Mouse (Mus musculus): Measurements from ENCODE around the gene Trmt1. TPM values are rescaled to one million over a fixed set of nuclear protein-coding genes. Genes with fewer than 3 reads are reported as not detected.

Gene Trmt1
- total and polyA plus RNA-seq, 3 experiments, result 77.0 to 160 (median 157) TPM

GRCm38 (mm10) chr8:84656641-84657126 lies 29.4 kb upstream of the Trmt1 start (continued):
- no peak for TF ChIP-seq RAD21 (IDR thresholded peaks at IDR 0.05; ENCODE audit: low read depth, low read length)
- no peak for TF ChIP-seq ELF1 (IDR thresholded peaks at IDR 0.05; ENCODE audit: low read depth, low read length)
- TF ChIP-seq EP300 (IDR thresholded peaks at IDR 0.05; ENCODE audit: low read length), result no peak
- no peak for TF ChIP-seq PAX5 (IDR thresholded peaks at IDR 0.05; ENCODE audit: low read length)
- TF ChIP-seq CHD1 (IDR thresholded peaks at IDR 0.05; ENCODE audit: low read depth, low read length), result peak; percentile 41; the same call in 1 of the 2 replicates
- TF ChIP-seq USF1 (IDR thresholded peaks at IDR 0.05; ENCODE audit: low read depth, low read length), result no peak
- no peak for TF ChIP-seq GABPA (IDR thresholded peaks at IDR 0.05; ENCODE audit: insufficient replicate concordance, low read depth, low read length)
- no peak for TF ChIP-seq ZMIZ1 (IDR thresholded peaks at IDR 0.05; ENCODE audit: low read depth, low read length)

GRCm38 (mm10) chr8:84657203-84657602 lies 28.9 kb upstream of the Trmt1 start:
- dilution Hi-C loops (cut with MboI; ENCODE audit: extremely low pct_ligation_motif_present, extremely low pct_unique_long_range_greater_than_20kb, low sequenced_read_pairs), result no loop called here
- no peaks in the 10 kb centered on the region for H3K36me3 ChIP-seq (replicated peaks in 1 of 2; ENCODE audit: control insufficient read depth in 1 of 2, insufficient read depth in 1 of 2, low read length in 1 of 2)
- TF ChIP-seq BHLHE40 (IDR thresholded peaks at IDR 0.05; ENCODE audit: low read depth, low read length) (no peak), MXI1 (IDR thresholded peaks at IDR 0.05; ENCODE audit: low read depth, low read length) (no peak), PAX5 (IDR thresholded peaks at IDR 0.05; ENCODE audit: low read length) (no peak), JUN (IDR thresholded peaks at IDR 0.05; ENCODE audit: insufficient read depth, low read depth, low read length) (no peak), ZKSCAN1 (IDR thresholded peaks at IDR 0.05; ENCODE audit: borderline replicate concordance, low read depth, low read length) (no peak), CHD1 (IDR thresholded peaks at IDR 0.05; ENCODE audit: low read depth, low read length) (no peak), CHD2 (IDR thresholded peaks at IDR 0.05; ENCODE audit: low read length) (no peak), CTCF (conservative IDR thresholded peaks at IDR 0.05 in 1 of 2, IDR thresholded peaks at IDR 0.05 in 1 of 2; ENCODE audit: low read depth in 2 of 2, low read length in 2 of 2) (no peak), SMC3 (IDR thresholded peaks at IDR 0.05; ENCODE audit: low read depth, low read length) (no peak), ELF1 (IDR thresholded peaks at IDR 0.05; ENCODE audit: low read depth, low read length) (no peak), ZC3H11A (IDR thresholded peaks at IDR 0.05; ENCODE audit: low read depth, low read length) (no peak), POLR2AphosphoS2 (IDR thresholded peaks at IDR 0.05; ENCODE audit: low read depth, low read length) (no peak), ZNF384 (IDR thresholded peaks at IDR 0.05; ENCODE audit: low read depth, low read length) (no peak), JUND (conservative IDR thresholded peaks at IDR 0.05; ENCODE audit: low read depth, low read length) (no peak), USF2 (conservative IDR thresholded peaks at IDR 0.05; ENCODE audit: low read depth, low read length) (no peak), SIN3A (IDR thresholded peaks at IDR 0.05; ENCODE audit: low read length) (no peak), POLR2A (IDR thresholded peaks at IDR 0.05; ENCODE audit: low read depth, low read length) (no peak), MAFK (IDR thresholded peaks at IDR 0.05; ENCODE audit: insufficient replicate concordance, low read length) (no peak), MYC (IDR thresholded peaks at IDR 0.05; ENCODE audit: low read depth, low read length) (no peak), GABPA (IDR thresholded peaks at IDR 0.05; ENCODE audit: insufficient replicate concordance, low read depth, low read length) (no peak)
- H3K4me3 ChIP-seq (replicated peaks in 1 of 3; ENCODE audit: low read depth in 2 of 3, low read length in 2 of 3, poor library complexity in 1 of 3), result peak overlapping the region in 1 of 3 experiments; percentile 6
- peaks cover 7 to 36% of the 10 kb centered on the region in 2 experiments for H3K4me1 ChIP-seq (ENCODE audit: control insufficient read depth in 1 of 2, insufficient read depth in 2 of 2)
- H3K79me2 ChIP-seq (replicated peaks; ENCODE audit: control insufficient read depth, extremely low read depth, insufficient read depth, poor library complexity, severe bottlenecking), result peaks cover 20% of the 10 kb centered on the region
- peak overlapping the region; percentile 38; the same call in 1 of the 2 replicates for H3K9ac ChIP-seq (ENCODE audit: insufficient read depth, low read depth)
- H3K9me3 ChIP-seq (replicated peaks; ENCODE audit: low read length), result no peaks in the 10 kb centered on the region
- H3K4me2 ChIP-seq (ENCODE audit: insufficient read depth, low read depth, poor library complexity, severe bottlenecking), result peak overlapping the region; percentile 18
- H3K27me3 ChIP-seq (replicated peaks), result no peaks in the 10 kb centered on the region
- in situ Hi-C loops (cut with MboI; ENCODE audit: low pct_ligation_motif_present, low pct_unique_long_range_greater_than_20kb, low sequenced_read_pairs), result no loop called here
- H3K27ac ChIP-seq (ENCODE audit: insufficient read depth, low read depth), result no peak overlapping the region
- no peak for DNase-seq (ENCODE audit: extremely low read depth)
